Mouse (Mus musculus) G1E (cell line): ENCODE measurements around the gene Fam122c. TPM values are rescaled to one million over a fixed set of nuclear protein-coding genes. Genes with fewer than 3 reads are reported as not detected.

Experiments used
- ATAC-seq: 2 replicates; pipeline ENCODE4 v1.8.0; 2016; ENCODE audit warnings: mild to moderate bottlenecking; ENCODE audit not compliant: insufficient number of reproducible peaks, poor library complexity, low FRiP score, severe bottlenecking; ENCODE audit errors: extremely low read depth
- DNase-seq: peaks from one replicate; pipeline ENCODE4 v3.0.0; 2012; ENCODE audit warnings: low spot score
- H3K27me3 ChIP-seq: 2 replicates; pipeline ENCODE4 v1.6.1; 2012; ENCODE audit warnings: mild to moderate bottlenecking, low read length, inconsistent platforms; ENCODE audit not compliant: insufficient read depth
- H3K36me3 ChIP-seq: replicated peaks from 2 replicates; pipeline ENCODE3; 2012; ENCODE audit warnings: mild to moderate bottlenecking, inconsistent platforms
- H3K4me1 ChIP-seq: 2 replicates; pipeline ENCODE4 v1.6.1; 2012; ENCODE audit warnings: low read depth, low read length, inconsistent platforms, mixed read lengths; ENCODE audit not compliant: insufficient read depth
- H3K4me3 ChIP-seq: 2 replicates; pipeline ENCODE4 v1.5.1; 2012; ENCODE audit warnings: low read depth, mild to moderate bottlenecking, inconsistent platforms, low read length, moderate library complexity, mixed read lengths
- H3K9me3 ChIP-seq: replicated peaks from 2 replicates; pipeline ENCODE4 v1.6.1; 2012; ENCODE audit warnings: inconsistent platforms
- CTCF ChIP-seq: IDR thresholded peaks from 2 replicates; pipeline ENCODE4 v1.5.1; 2012; ENCODE audit warnings: low read depth, low read length, inconsistent platforms, mixed read lengths
- GATA1 ChIP-seq: IDR thresholded peaks from 2 replicates; pipeline ENCODE4 v1.6.1; 2012; ENCODE audit warnings: borderline replicate concordance, low read length, inconsistent platforms, mixed read lengths
- GATA2 ChIP-seq: IDR thresholded peaks from 2 replicates; pipeline ENCODE4 v1.6.1; 2012; ENCODE audit warnings: low read depth, low read length, inconsistent platforms, borderline replicate concordance
- POLR2AphosphoS5 ChIP-seq: IDR thresholded peaks from 2 replicates; pipeline ENCODE4 v1.6.1; 2012; ENCODE audit warnings: low read depth, low read length, inconsistent platforms; ENCODE audit not compliant: insufficient replicate concordance
- TAL1 ChIP-seq: conservative IDR thresholded peaks from 2 replicates; pipeline ENCODE4 v1.6.1; 2012; ENCODE audit warnings: low read depth, low read length, inconsistent platforms, mixed read lengths
- polyA plus RNA-seq: library from polyadenylated mRNA; stranded (reverse); fragments of >175 nt; gene quantifications from 2 replicates; pipeline ENCODE4 v1.2.3, GENCODE M21; 2012
- total RNA-seq, 2 experiments: library from RNA; stranded (forward) in 1 of 2; stranded (reverse) in 1 of 2; fragments of 200-1000 nt in 1 of 2; fragments of >200 nt in 1 of 2; fragmentation: Nextera tagmentation in 1 of 2; gene quantifications; 2 replicates each; pipeline ENCODE4 v1.2.3; 2014 to 2017

Fam122c gene
- total RNA-seq (2014; fragmentation: Nextera tagmentation) (not detected in 2 replicates), total RNA-seq (2017) (not detected in 2 replicates), polyA plus RNA-seq (not detected in 2 replicates)

DNA sequence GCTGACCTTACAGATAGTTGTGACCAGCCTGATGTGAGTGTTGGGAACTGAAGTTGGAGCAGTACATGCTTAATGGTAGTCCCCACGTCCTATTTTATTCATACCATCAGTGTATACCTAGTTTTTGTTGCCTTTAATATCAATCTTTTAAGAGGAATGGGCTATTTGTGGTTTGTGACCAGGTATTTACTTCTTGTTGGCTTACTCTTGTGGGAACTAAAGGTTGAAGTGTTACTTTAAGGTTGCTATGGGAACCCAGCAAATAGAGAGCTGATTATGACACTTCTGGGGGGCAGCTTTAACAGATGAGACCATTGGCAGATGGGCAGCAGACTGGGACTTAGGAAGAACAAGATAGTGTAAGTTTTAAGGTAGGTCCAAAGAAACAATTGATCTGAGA is at the start of gene Fam122c:
Gene Fam122c (plus strand): TSS at position 301 of the 400 bp plus-strand sequence.
- Histone ChIP-seq H3K9me3 (no peaks in the 10 kb centered on the region), H3K4me1 (peaks cover 6% of the 10 kb centered on the region), H3K36me3 (no peaks in the 10 kb centered on the region), H3K4me3 (no peak within 1 kb of the TSS), H3K27me3 (no peaks in the 10 kb centered on the region)
- TF ChIP-seq CTCF (no peak), TAL1 (no peak), GATA1 (no peak), POLR2AphosphoS5 (no peak), GATA2 (no peak)
- ATAC-seq: no peak
- no peak for DNase-seq

DNA sequence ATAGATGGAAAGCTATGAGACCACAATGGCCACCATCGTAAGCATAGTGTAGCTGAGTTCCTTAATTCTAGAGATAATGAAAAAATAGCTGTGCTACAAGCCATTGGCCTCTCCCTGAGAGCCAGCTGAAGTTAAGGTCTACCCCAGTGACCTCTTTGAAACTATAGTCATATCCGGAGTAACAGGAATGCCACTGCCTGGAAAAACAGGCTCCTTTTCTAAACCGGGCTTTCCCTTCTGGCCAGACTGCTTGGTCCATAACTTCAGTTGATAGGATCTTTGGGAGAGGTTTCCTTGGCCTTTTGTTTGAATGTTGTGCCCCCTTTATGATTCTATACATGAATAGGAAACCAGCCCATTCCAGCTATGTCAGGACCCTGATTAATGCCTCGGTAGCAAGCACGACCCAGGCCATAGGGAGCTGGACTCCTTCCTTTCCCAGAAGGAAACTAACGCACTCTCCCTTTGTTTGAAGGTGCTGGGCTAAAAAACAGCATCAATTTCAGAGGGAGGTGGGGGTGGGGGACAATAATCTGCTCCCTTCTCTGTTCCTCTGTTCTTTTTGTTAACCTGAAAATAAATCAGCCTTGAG is 48.8 kb upstream of the Fam122c start:
- no peak overlapping the region for H3K4me3 ChIP-seq
- DNase-seq (no peak), ATAC-seq (no peak)
- no peaks in the 10 kb centered on the region for H3K27me3 ChIP-seq
- TF ChIP-seq GATA1 (no peak), GATA2 (no peak), TAL1 (no peak), CTCF (no peak), POLR2AphosphoS5 (no peak)
- no peaks in the 10 kb centered on the region for H3K36me3 ChIP-seq
- H3K9me3 ChIP-seq: no peaks in the 10 kb centered on the region
- H3K4me1 ChIP-seq: no peaks in the 10 kb centered on the region

GRCm38 (mm10) chrX:53231965-53232364 is 41.3 kb upstream of the Fam122c start:
- DNase-seq: no peak
- TF ChIP-seq GATA2 (no peak), GATA1 (no peak), CTCF (no peak), TAL1 (no peak), POLR2AphosphoS5 (no peak)
- H3K4me1 ChIP-seq: no peaks in the 10 kb centered on the region
- no peak overlapping the region for H3K4me3 ChIP-seq
- ATAC-seq: no peak
- H3K27me3 ChIP-seq: 0 out of 2 replicates have a peak, but pooled peaks cover 2% of the 10 kb centered on the region
- H3K9me3 ChIP-seq: no peaks in the 10 kb centered on the region
- no peaks in the 10 kb centered on the region for H3K36me3 ChIP-seq

GRCm38 (mm10) chrX:53233689-53234088 is 39.5 kb upstream of the Fam122c start:
- Histone ChIP-seq H3K4me1 (no peaks in the 10 kb centered on the region), H3K4me3 (no peak overlapping the region), H3K36me3 (no peaks in the 10 kb centered on the region), H3K9me3 (no peaks in the 10 kb centered on the region), H3K27me3 (0 out of 2 replicates have a peak, but pooled peaks cover 2% of the 10 kb centered on the region)
- ATAC-seq: no peak
- no peak for DNase-seq
- TF ChIP-seq POLR2AphosphoS5 (no peak), CTCF (no peak), TAL1 (no peak), GATA1 (no peak), GATA2 (no peak)

- no peaks in the 10 kb centered on the region for H3K9me3 ChIP-seq
- ATAC-seq: no peak
- H3K4me1 ChIP-seq: no peaks in the 10 kb centered on the region
- TF ChIP-seq GATA2: no peak
- TF ChIP-seq GATA1: no peak
- no peak for TF ChIP-seq TAL1
- no peak for TF ChIP-seq POLR2AphosphoS5
- TF ChIP-seq CTCF: no peak
- H3K4me3 ChIP-seq: no peak overlapping the region
- H3K36me3 ChIP-seq: no peaks in the 10 kb centered on the region
- H3K27me3 ChIP-seq: 0 out of 2 replicates have a peak, but pooled peaks cover 2% of the 10 kb centered on the region
- no peak for DNase-seq
Observed at GRCm38 (mm10) chrX:53236404-53236803, 36.8 kb upstream of the Fam122c start.

GRCm38 (mm10) chrX:53237971-53238370 is 35.3 kb upstream of the Fam122c start:
- Histone ChIP-seq H3K36me3 (no peaks in the 10 kb centered on the region), H3K27me3 (no peaks in the 10 kb centered on the region), H3K4me3 (no peak overlapping the region), H3K9me3 (no peaks in the 10 kb centered on the region), H3K4me1 (no peaks in the 10 kb centered on the region)
- no peak for TF ChIP-seq GATA1
- TF ChIP-seq POLR2AphosphoS5: no peak
- TF ChIP-seq TAL1: no peak
- no peak for TF ChIP-seq GATA2
- TF ChIP-seq CTCF: no peak
- DNase-seq: no peak
- ATAC-seq: no peak; the same call in 1 of the 2 replicates

- TF ChIP-seq GATA1 (no peak), GATA2 (no peak), CTCF (no peak), TAL1 (no peak), POLR2AphosphoS5 (no peak)
- H3K4me3 ChIP-seq: no peak within 1 kb of the TSS
- no peak for ATAC-seq
- DNase-seq: no peak
- H3K4me1 ChIP-seq: no peaks in the 10 kb centered on the region
- H3K27me3 ChIP-seq: no peaks in the 10 kb centered on the region
- no peaks in the 10 kb centered on the region for H3K9me3 ChIP-seq
- H3K36me3 ChIP-seq: peaks cover 1% of the 10 kb centered on the region
Observed at GRCm38 (mm10) chrX:53240011-53240410, 33.2 kb upstream of the Fam122c start, which contains the start of gene Plac1. Plac1 (minus strand) TSS chrX:53240111.
